Mouse (Mus musculus): Measurements from ENCODE around the gene Use1. TPM values are rescaled to one million over a fixed set of nuclear protein-coding genes. Genes with fewer than 3 reads are reported as not detected.

Gene Use1
- polyA plus RNA-seq, 1 experiment from 2014 or later = 109 TPM

- Histone ChIP-seq H3K27ac (replicated peaks) (no peak overlapping the region), H3K9me3 (no peaks in the 10 kb centered on the region), H3K36me3 (peaks cover 5% of the 10 kb centered on the region; the same call in 1 of the 2 replicates), H3K4me3 (peak overlapping the region; percentile 42), H3K4me2 (peak overlapping the region; percentile 82), H3K27me3 (no peaks in the 10 kb centered on the region), H3K4me1 (replicated peaks) (peaks cover 24% of the 10 kb centered on the region), H3K9ac (peak overlapping the region; percentile 60)
- under 1% methylated on average over 55 of the region's 55 CpGs for WGBS
- peak; percentile 72 for ATAC-seq (ENCODE audit: low read depth)
Measured at GRCm38 (mm10) chr8:71406099-71407015, 39.7 kb downstream of the Use1 start.

- ATAC-seq (ENCODE audit: low read depth) = no peak
- no peak overlapping the region for H3K27ac ChIP-seq (replicated peaks)
- peaks cover 24% of the 10 kb centered on the region for H3K4me1 ChIP-seq (replicated peaks)
- H3K36me3 ChIP-seq = peaks cover 5% of the 10 kb centered on the region; the same call in 1 of the 2 replicates
- 94% methylated on average over 14 of the region's 14 CpGs for WGBS
- no peak overlapping the region for H3K4me2 ChIP-seq
- no peaks in the 10 kb centered on the region for H3K27me3 ChIP-seq
- H3K9ac ChIP-seq = no peak overlapping the region
- H3K9me3 ChIP-seq = no peaks in the 10 kb centered on the region
- H3K4me3 ChIP-seq = no peak overlapping the region
Measured at GRCm38 (mm10) chr8:71407441-71407840, 40.8 kb downstream of the Use1 start.

GRCm38 (mm10) chr8:71408231-71408630 is 41.6 kb downstream of the Use1 start:
- H3K27me3 ChIP-seq = no peaks in the 10 kb centered on the region
- H3K4me1 ChIP-seq (replicated peaks) = peaks cover 24% of the 10 kb centered on the region
- no peaks in the 10 kb centered on the region for H3K9me3 ChIP-seq
- no peak overlapping the region for H3K9ac ChIP-seq
- no peak overlapping the region for H3K27ac ChIP-seq (replicated peaks)
- H3K4me3 ChIP-seq = no peak overlapping the region
- H3K4me2 ChIP-seq = no peak overlapping the region
- no peak for ATAC-seq (ENCODE audit: low read depth)
- peaks cover 5% of the 10 kb centered on the region; the same call in 1 of the 2 replicates for H3K36me3 ChIP-seq
- WGBS = 95% methylated on average over 4 of the region's 4 CpGs

GRCm38 (mm10) chr8:71411535-71412273 is 45.1 kb downstream of the Use1 start:
- H3K27ac ChIP-seq (replicated peaks) = no peak overlapping the region
- WGBS = 50% methylated on average over 11 of the region's 11 CpGs
- no peak overlapping the region for H3K4me3 ChIP-seq
- no peak overlapping the region for H3K4me2 ChIP-seq
- no peak for ATAC-seq (ENCODE audit: low read depth)
- no peaks in the 10 kb centered on the region for H3K27me3 ChIP-seq
- H3K4me1 ChIP-seq (replicated peaks) = peaks cover 8% of the 10 kb centered on the region
- H3K36me3 ChIP-seq = peaks cover 5% of the 10 kb centered on the region; the same call in 1 of the 2 replicates
- H3K9ac ChIP-seq = no peak overlapping the region
- no peaks in the 10 kb centered on the region for H3K9me3 ChIP-seq

Other genes with a start within 250 kb of the Use1 start
- gene Myo9b, start 94.1 kb upstream of the Use1 start, polyA plus RNA-seq (2015; fragmentation: Nextera tagmentation; extraction: Ambion mirVana) = 17.9 and 18.6 TPM in 2 replicates
- 51.9 and 64.3 TPM in 2 replicates for gene Haus8, start 93.9 kb upstream of the Use1 start, polyA plus RNA-seq (2015; fragmentation: Nextera tagmentation; extraction: Ambion mirVana)
- gene Ocel1, start 4.5 kb downstream of the Use1 start, polyA plus RNA-seq (2015; fragmentation: Nextera tagmentation; extraction: Ambion mirVana) = 4.3 and 6.0 TPM in 2 replicates
- gene Nr2f6, start 15.1 kb downstream of the Use1 start, polyA plus RNA-seq (2015; fragmentation: Nextera tagmentation; extraction: Ambion mirVana) = 27.9 and 30.3 TPM in 2 replicates
- 6.1 and 7.3 TPM in 2 replicates for gene Ushbp1, start 29.0 kb downstream of the Use1 start, polyA plus RNA-seq (2015; fragmentation: Nextera tagmentation; extraction: Ambion mirVana)
- gene Babam1, start 30.0 kb downstream of the Use1 start, polyA plus RNA-seq (2015; fragmentation: Nextera tagmentation; extraction: Ambion mirVana) = 96.0 and 96.6 TPM in 2 replicates
- 8.2 and 8.4 TPM in 2 replicates for gene Ankle1, start 39.2 kb downstream of the Use1 start, polyA plus RNA-seq (2015; fragmentation: Nextera tagmentation; extraction: Ambion mirVana)
- gene Abhd8, start 96.8 kb downstream of the Use1 start, polyA plus RNA-seq (2015; fragmentation: Nextera tagmentation; extraction: Ambion mirVana) = 127 and 145 TPM in 2 replicates
- 208 and 237 TPM in 2 replicates for gene Mrpl34, start 98.1 kb downstream of the Use1 start, polyA plus RNA-seq (2015; fragmentation: Nextera tagmentation; extraction: Ambion mirVana)
- gene Dda1, start 102.4 kb downstream of the Use1 start, polyA plus RNA-seq (2015; fragmentation: Nextera tagmentation; extraction: Ambion mirVana) = 217 and 231 TPM in 2 replicates
- gene Ano8, start 119.1 kb downstream of the Use1 start, polyA plus RNA-seq (2015; fragmentation: Nextera tagmentation; extraction: Ambion mirVana) = 6.1 and 7.8 TPM in 2 replicates
- 12.0 and 15.5 TPM in 2 replicates for gene Gtpbp3, start 121.3 kb downstream of the Use1 start, polyA plus RNA-seq (2015; fragmentation: Nextera tagmentation; extraction: Ambion mirVana)
- 20.8 and 22.2 TPM in 2 replicates for gene Plvap, start 144.9 kb downstream of the Use1 start, polyA plus RNA-seq (2015; fragmentation: Nextera tagmentation; extraction: Ambion mirVana)
- 0.17 and 0.24 TPM in 2 replicates for gene Ccdc194, start 158.9 kb downstream of the Use1 start, polyA plus RNA-seq (2015; fragmentation: Nextera tagmentation; extraction: Ambion mirVana)
- gene Bst2, start 170.6 kb downstream of the Use1 start, polyA plus RNA-seq (2015; fragmentation: Nextera tagmentation; extraction: Ambion mirVana) = 16.0 and 23.4 TPM in 2 replicates
- 56.2 and 60.7 TPM in 2 replicates for gene Mvb12a, start 176.1 kb downstream of the Use1 start, polyA plus RNA-seq (2015; fragmentation: Nextera tagmentation; extraction: Ambion mirVana)
- 0.25 TPM in 1 of 2 replicates, not detected in the other for gene Tmem221, start 192.0 kb downstream of the Use1 start, polyA plus RNA-seq (2015; fragmentation: Nextera tagmentation; extraction: Ambion mirVana)
- gene Nxnl1, start 199.8 kb downstream of the Use1 start, polyA plus RNA-seq (2015; fragmentation: Nextera tagmentation; extraction: Ambion mirVana) = not detected in 2 replicates
- gene Slc27a1, start 202.0 kb downstream of the Use1 start, polyA plus RNA-seq (2015; fragmentation: Nextera tagmentation; extraction: Ambion mirVana) = 81.7 and 82.0 TPM in 2 replicates
- 191 and 213 TPM in 2 replicates for gene Pgls, start 225.3 kb downstream of the Use1 start, polyA plus RNA-seq (2015; fragmentation: Nextera tagmentation; extraction: Ambion mirVana)
- 7.8 and 8.5 TPM in 2 replicates for gene Fam129c, start 230.8 kb downstream of the Use1 start, polyA plus RNA-seq (2015; fragmentation: Nextera tagmentation; extraction: Ambion mirVana)
- 66.8 and 67.2 TPM in 2 replicates for gene Colgalt1, start 244.2 kb downstream of the Use1 start, polyA plus RNA-seq (2015; fragmentation: Nextera tagmentation; extraction: Ambion mirVana)

Data from neural tube, embryonic 13.5 days (tissue).